Mouse (Mus musculus): ENCODE data around the gene Ginm1. TPM values are rescaled to one million over a fixed set of nuclear protein-coding genes. Genes with fewer than 3 reads are reported as not detected.

The Ginm1 gene
- polyA plus RNA-seq, 1 experiment from 2014 or later: 87.3 TPM

GRCm38 (mm10) chr10:7836902-7837301 lies 44.3 kb upstream of the Ginm1 start:
- no peaks in the 10 kb centered on the region for H3K27me3 ChIP-seq (replicated peaks; ENCODE audit: control insufficient read depth, insufficient read depth, low read length)
- H3K9ac ChIP-seq (ENCODE audit: low read depth, low read length): no peak overlapping the region
- WGBS: 76% methylated on average over 2 of the region's 2 CpGs
- ATAC-seq (ENCODE audit: low read depth) (no peak), DNase-seq (ENCODE audit: low spot score) (no peak)
- H3K9me3 ChIP-seq (ENCODE audit: control insufficient read depth, low read length): no peaks in the 10 kb centered on the region
- H3K4me2 ChIP-seq (ENCODE audit: low read depth, low read length): no peak overlapping the region
- H3K27ac ChIP-seq (replicated peaks; ENCODE audit: low read depth, low read length): no peak overlapping the region
- no peak overlapping the region for H3K4me3 ChIP-seq (ENCODE audit: low read depth, low read length)
- no peaks in the 10 kb centered on the region for H3K36me3 ChIP-seq (ENCODE audit: control insufficient read depth, insufficient read depth, low read length)
- peaks cover 6% of the 10 kb centered on the region; the same call in 1 of the 2 replicates for H3K4me1 ChIP-seq (ENCODE audit: control insufficient read depth, insufficient read depth, low read length)

GRCm38 (mm10) chr10:7834671-7835225 lies 42.1 kb upstream of the Ginm1 start:
- DNase-seq (ENCODE audit: low spot score) (no peak), ATAC-seq (ENCODE audit: low read depth) (no peak)
- no peaks in the 10 kb centered on the region for H3K9me3 ChIP-seq (ENCODE audit: control insufficient read depth, low read length)
- peaks cover 8% of the 10 kb centered on the region; the same call in 1 of the 2 replicates for H3K4me1 ChIP-seq (ENCODE audit: control insufficient read depth, insufficient read depth, low read length)
- H3K9ac ChIP-seq (ENCODE audit: low read depth, low read length): no peak overlapping the region
- no peaks in the 10 kb centered on the region for H3K36me3 ChIP-seq (ENCODE audit: control insufficient read depth, insufficient read depth, low read length)
- 66% methylated on average over 10 of the region's 10 CpGs for WGBS
- H3K4me2 ChIP-seq (ENCODE audit: low read depth, low read length): no peak overlapping the region
- no peak overlapping the region for H3K27ac ChIP-seq (replicated peaks; ENCODE audit: low read depth, low read length)
- H3K4me3 ChIP-seq (ENCODE audit: low read depth, low read length): no peak overlapping the region
- H3K27me3 ChIP-seq (replicated peaks; ENCODE audit: control insufficient read depth, insufficient read depth, low read length): no peaks in the 10 kb centered on the region

GRCm38 (mm10) chr10:7833377-7834165 lies 40.9 kb upstream of the Ginm1 start:
- H3K27ac ChIP-seq (replicated peaks; ENCODE audit: low read depth, low read length): no peak overlapping the region
- H3K9me3 ChIP-seq (ENCODE audit: control insufficient read depth, low read length): no peaks in the 10 kb centered on the region
- H3K4me2 ChIP-seq (ENCODE audit: low read depth, low read length): no peak overlapping the region
- no peak overlapping the region for H3K4me3 ChIP-seq (ENCODE audit: low read depth, low read length)
- ATAC-seq (ENCODE audit: low read depth): no peak
- no peak overlapping the region for H3K9ac ChIP-seq (ENCODE audit: low read depth, low read length)
- WGBS: 75% methylated on average over 9 of the region's 9 CpGs
- no peaks in the 10 kb centered on the region for H3K27me3 ChIP-seq (replicated peaks; ENCODE audit: control insufficient read depth, insufficient read depth, low read length)
- DNase-seq (ENCODE audit: low spot score): no peak
- H3K36me3 ChIP-seq (ENCODE audit: control insufficient read depth, insufficient read depth, low read length): no peaks in the 10 kb centered on the region
- H3K4me1 ChIP-seq (ENCODE audit: control insufficient read depth, insufficient read depth, low read length): peaks cover 8% of the 10 kb centered on the region; the same call in 1 of the 2 replicates

GRCm38 (mm10) chr10:7832171-7832676 lies 39.6 kb upstream of the Ginm1 start, which contains the start of gene Zc3h12d:
Zc3h12d (plus strand) TSS chr10:7832470.
- Histone ChIP-seq H3K4me2 (ENCODE audit: low read depth, low read length) (peak within 1 kb of the TSS; percentile 58), H3K27me3 (replicated peaks; ENCODE audit: control insufficient read depth, insufficient read depth, low read length) (no peaks in the 10 kb centered on the region), H3K36me3 (ENCODE audit: control insufficient read depth, insufficient read depth, low read length) (no peaks in the 10 kb centered on the region), H3K4me1 (ENCODE audit: control insufficient read depth, insufficient read depth, low read length) (peaks cover 8% of the 10 kb centered on the region; the same call in 1 of the 2 replicates), H3K4me3 (ENCODE audit: low read depth, low read length) (peak within 1 kb of the TSS; percentile 27), H3K27ac (replicated peaks; ENCODE audit: low read depth, low read length) (no peak within 1 kb of the TSS), H3K9ac (ENCODE audit: low read depth, low read length) (peak within 1 kb of the TSS; percentile 54; the same call in 1 of the 2 replicates), H3K9me3 (ENCODE audit: control insufficient read depth, low read length) (no peaks in the 10 kb centered on the region)
- 5% methylated on average over 15 of the region's 15 CpGs for WGBS
- DNase-seq (ENCODE audit: low spot score): peak; percentile 59
- ATAC-seq (ENCODE audit: low read depth): peak; percentile 87

GRCm38 (mm10) chr10:7826106-7826505 lies 33.5 kb upstream of the Ginm1 start:
- DNase-seq (ENCODE audit: low spot score) (no peak), ATAC-seq (ENCODE audit: low read depth) (no peak)
- Histone ChIP-seq H3K4me3 (ENCODE audit: low read depth, low read length) (no peak overlapping the region), H3K36me3 (ENCODE audit: control insufficient read depth, insufficient read depth, low read length) (peaks cover 27% of the 10 kb centered on the region), H3K4me1 (ENCODE audit: control insufficient read depth, insufficient read depth, low read length) (no peaks in the 10 kb centered on the region), H3K9me3 (ENCODE audit: control insufficient read depth, low read length) (no peaks in the 10 kb centered on the region), H3K4me2 (ENCODE audit: low read depth, low read length) (no peak overlapping the region), H3K27ac (replicated peaks; ENCODE audit: low read depth, low read length) (no peak overlapping the region), H3K27me3 (replicated peaks; ENCODE audit: control insufficient read depth, insufficient read depth, low read length) (no peaks in the 10 kb centered on the region), H3K9ac (ENCODE audit: low read depth, low read length) (no peak overlapping the region)
- 95% methylated on average over 9 of the region's 9 CpGs for WGBS

DNA sequence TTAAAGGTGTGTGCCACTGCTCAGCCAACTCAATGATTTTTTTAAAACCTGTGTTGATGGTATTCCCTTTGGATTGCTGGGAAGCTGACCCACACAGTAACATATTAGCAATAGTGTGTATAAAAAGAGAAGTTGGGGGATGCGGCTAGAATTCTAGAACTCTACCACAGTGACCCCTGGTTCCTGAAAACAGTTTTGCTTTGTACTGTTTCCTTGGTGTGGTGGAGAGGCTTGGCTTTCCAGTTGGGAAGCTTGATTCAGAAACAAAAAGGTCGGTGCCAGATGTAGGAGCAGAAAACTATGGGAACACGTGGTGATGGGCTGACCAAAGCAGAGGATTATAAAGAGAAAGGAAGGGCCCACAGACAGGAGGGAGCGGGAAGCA lies 32.6 kb upstream of the Ginm1 start:
- H3K27ac ChIP-seq (replicated peaks; ENCODE audit: low read depth, low read length): no peak overlapping the region
- 90% methylated on average over 4 of the region's 4 CpGs for WGBS
- no peaks in the 10 kb centered on the region for H3K4me1 ChIP-seq (ENCODE audit: control insufficient read depth, insufficient read depth, low read length)
- no peaks in the 10 kb centered on the region for H3K9me3 ChIP-seq (ENCODE audit: control insufficient read depth, low read length)
- no peak overlapping the region for H3K9ac ChIP-seq (ENCODE audit: low read depth, low read length)
- H3K4me2 ChIP-seq (ENCODE audit: low read depth, low read length): no peak overlapping the region
- ATAC-seq (ENCODE audit: low read depth) (no peak), DNase-seq (ENCODE audit: low spot score) (no peak)
- no peaks in the 10 kb centered on the region for H3K27me3 ChIP-seq (replicated peaks; ENCODE audit: control insufficient read depth, insufficient read depth, low read length)
- no peak overlapping the region for H3K4me3 ChIP-seq (ENCODE audit: low read depth, low read length)
- H3K36me3 ChIP-seq (ENCODE audit: control insufficient read depth, insufficient read depth, low read length): peaks cover 33% of the 10 kb centered on the region

GRCm38 (mm10) chr10:7824663-7825280 lies 32.1 kb upstream of the Ginm1 start:
- Histone ChIP-seq H3K4me2 (ENCODE audit: low read depth, low read length) (no peak overlapping the region), H3K36me3 (ENCODE audit: control insufficient read depth, insufficient read depth, low read length) (peaks cover 38% of the 10 kb centered on the region), H3K4me1 (ENCODE audit: control insufficient read depth, insufficient read depth, low read length) (no peaks in the 10 kb centered on the region), H3K9ac (ENCODE audit: low read depth, low read length) (no peak overlapping the region), H3K4me3 (ENCODE audit: low read depth, low read length) (no peak overlapping the region), H3K27me3 (replicated peaks; ENCODE audit: control insufficient read depth, insufficient read depth, low read length) (no peaks in the 10 kb centered on the region), H3K27ac (replicated peaks; ENCODE audit: low read depth, low read length) (no peak overlapping the region), H3K9me3 (ENCODE audit: control insufficient read depth, low read length) (no peaks in the 10 kb centered on the region)
- DNase-seq (ENCODE audit: low spot score) (no peak), ATAC-seq (ENCODE audit: low read depth) (no peak; the same call in 1 of the 2 replicates)
- 81% methylated on average over 9 of the region's 9 CpGs for WGBS

DNA sequence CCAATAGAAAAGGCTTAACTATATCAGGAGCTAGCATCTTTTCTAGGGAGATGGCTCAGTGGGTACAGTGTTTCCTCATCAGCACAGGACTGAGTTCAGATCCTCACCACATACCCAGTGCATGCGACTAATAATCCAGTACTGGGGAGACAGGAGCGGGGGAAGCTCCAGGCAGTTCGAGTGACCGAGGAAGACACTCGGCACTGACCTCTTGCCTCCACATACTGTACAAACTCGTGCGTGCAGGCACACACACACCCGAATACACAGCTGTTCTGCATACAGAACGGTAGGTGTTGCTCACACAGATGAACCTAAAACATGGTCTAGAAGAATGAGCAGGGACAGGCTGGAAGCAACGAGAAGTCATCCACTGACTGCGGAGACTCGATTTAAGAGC lies 29.4 kb upstream of the Ginm1 start:
- no peak overlapping the region for H3K4me3 ChIP-seq (ENCODE audit: low read depth, low read length)
- H3K27me3 ChIP-seq (replicated peaks; ENCODE audit: control insufficient read depth, insufficient read depth, low read length): no peaks in the 10 kb centered on the region
- peaks cover 50% of the 10 kb centered on the region for H3K36me3 ChIP-seq (ENCODE audit: control insufficient read depth, insufficient read depth, low read length)
- ATAC-seq (ENCODE audit: low read depth): no peak
- no peaks in the 10 kb centered on the region for H3K9me3 ChIP-seq (ENCODE audit: control insufficient read depth, low read length)
- H3K4me2 ChIP-seq (ENCODE audit: low read depth, low read length): no peak overlapping the region
- 95% methylated on average over 12 of the region's 12 CpGs for WGBS
- no peak overlapping the region for H3K9ac ChIP-seq (ENCODE audit: low read depth, low read length)
- no peak overlapping the region for H3K27ac ChIP-seq (replicated peaks; ENCODE audit: low read depth, low read length)
- DNase-seq (ENCODE audit: low spot score): no peak
- no peaks in the 10 kb centered on the region for H3K4me1 ChIP-seq (ENCODE audit: control insufficient read depth, insufficient read depth, low read length)

Measured in embryonic facial prominence, embryonic 14.5 days (tissue).